Mouse (Mus musculus) limb, embryonic 14.5 days (tissue): ENCODE data around the gene Retn. TPM values are rescaled to one million over a fixed set of nuclear protein-coding genes. Genes with fewer than 3 reads are reported as not detected.
A peak's percentile ranks its signal among the peaks of the same experiment; 100 is the strongest.

ENCODE experiments used
- ATAC-seq: fragments of 200-750 bp; cut with Nextera tagmentation; 2 replicates; pipeline ENCODE4 v1.8.0; 2017; ENCODE audit warnings: low read depth, moderate number of reproducible peaks, moderate TSS enrichment; ENCODE audit not compliant: low FRiP score
- DNase-seq: peaks from one replicate; pipeline ENCODE4 v3.0.0-alpha.2; 2015; ENCODE audit warnings: low spot score
- H3K27ac ChIP-seq: fragments of 300-500 bp; sonication (generic); replicated peaks from 2 replicates; pipeline ENCODE4 v1.5.1; 2014; ENCODE audit warnings: low read depth, mild to moderate bottlenecking, low read length, moderate library complexity, mixed read lengths
- H3K27me3 ChIP-seq: fragments of 300-500 bp; sonication (generic); 2 replicates; pipeline ENCODE4 v1.6.1; 2014; ENCODE audit warnings: low read length, mixed read lengths; ENCODE audit not compliant: control insufficient read depth, insufficient read depth
- H3K36me3 ChIP-seq: fragments of 300-500 bp; sonication (generic); 2 replicates; pipeline ENCODE4 v1.6.1; 2014; ENCODE audit warnings: mild to moderate bottlenecking, low read length, moderate library complexity, mixed read lengths; ENCODE audit not compliant: control insufficient read depth, insufficient read depth
- H3K4me1 ChIP-seq: fragments of 300-500 bp; sonication (generic); 2 replicates; pipeline ENCODE4 v1.6.1; 2014; ENCODE audit warnings: antibody characterized with exemption, low read length, mixed read lengths; ENCODE audit not compliant: control insufficient read depth, insufficient read depth
- H3K4me2 ChIP-seq: fragments of 300-500 bp; sonication (generic); replicated peaks from 2 replicates; pipeline ENCODE4 v1.6.1; 2014; ENCODE audit warnings: low read depth, mild to moderate bottlenecking, low read length, moderate library complexity; ENCODE audit not compliant: severe bottlenecking
- H3K4me3 ChIP-seq: fragments of 300-500 bp; sonication (generic); replicated peaks from 2 replicates; pipeline ENCODE4 v1.5.1; 2014; ENCODE audit warnings: low read length
- H3K9ac ChIP-seq: fragments of 300-500 bp; sonication (generic); 2 replicates; pipeline ENCODE4 v1.6.1; 2014; ENCODE audit warnings: mild to moderate bottlenecking, low read depth, low read length, moderate library complexity; ENCODE audit not compliant: severe bottlenecking
- H3K9me3 ChIP-seq: fragments of 300-500 bp; sonication (generic); 2 replicates; pipeline ENCODE4 v1.6.1; 2016; ENCODE audit warnings: low read length; ENCODE audit not compliant: control insufficient read depth
- POLR2A ChIP-seq: fragments of 200-500 bp; IDR thresholded peaks from 2 replicates; pipeline ENCODE4 v1.8.0; 2012; ENCODE audit warnings: inconsistent platforms, mild to moderate bottlenecking, moderate library complexity, borderline replicate concordance; ENCODE audit not compliant: insufficient read depth, insufficient read length; ENCODE audit errors: extremely low read depth
- WGBS: fragments of 180-500 bp; shearing (Covaris S2); extraction: QIAGEN DNeasy Blood & Tissue Kit; methylation state at CpG from one replicate; pipeline ENCODE4 v1.1.7; 2014; 5-methylcytosine and 5-hydroxymethylcytosine counted together
- polyA plus RNA-seq, 2 experiments: library from polyadenylated mRNA; depleted of rRNA in 1 of 2; stranded (reverse) in 1 of 2; unstranded in 1 of 2; fragments of >200 nt; fragmentation: Nextera tagmentation in 1 of 2; extraction: Ambion mirVana in 1 of 2; gene quantifications; 2 replicates each; pipeline versions ENCODE4 v1.2.1 to v1.2.3; 2012 to 2014

Retn gene
- polyA plus RNA-seq, 2 experiments = 0.08 TPM; not detected in 1

GRCm38 (mm10) chr8:3660889-3661288 lies 5.3 kb downstream of the Retn start:
- no peak overlapping the region for H3K9ac ChIP-seq
- no peaks in the 10 kb centered on the region for H3K9me3 ChIP-seq
- H3K4me2 ChIP-seq = no peak overlapping the region
- ATAC-seq (no peak), DNase-seq (no peak)
- 79% methylated on average over 8 of the region's 8 CpGs for WGBS
- H3K4me3 ChIP-seq = no peak overlapping the region
- H3K27me3 ChIP-seq = no peaks in the 10 kb centered on the region
- H3K27ac ChIP-seq = no peak overlapping the region
- no peak for TF ChIP-seq POLR2A
- no peaks in the 10 kb centered on the region for H3K36me3 ChIP-seq
- H3K4me1 ChIP-seq = no peaks in the 10 kb centered on the region

GRCm38 (mm10) chr8:3664405-3664804 lies 8.8 kb downstream of the Retn start:
- Histone ChIP-seq H3K4me2 (no peak overlapping the region), H3K4me1 (no peaks in the 10 kb centered on the region), H3K27me3 (no peaks in the 10 kb centered on the region), H3K9ac (no peak overlapping the region), H3K4me3 (no peak overlapping the region), H3K9me3 (no peaks in the 10 kb centered on the region), H3K27ac (no peak overlapping the region), H3K36me3 (no peaks in the 10 kb centered on the region)
- ATAC-seq = no peak
- 65% methylated on average over 5 of the region's 5 CpGs for WGBS
- TF ChIP-seq POLR2A = no peak
- DNase-seq = no peak

- no peak for TF ChIP-seq POLR2A
- Histone ChIP-seq H3K4me1 (no peaks in the 10 kb centered on the region), H3K9ac (no peak within 1 kb of the TSS), H3K4me3 (no peak within 1 kb of the TSS), H3K4me2 (no peak within 1 kb of the TSS), H3K9me3 (no peaks in the 10 kb centered on the region), H3K27ac (no peak within 1 kb of the TSS), H3K36me3 (no peaks in the 10 kb centered on the region), H3K27me3 (no peaks in the 10 kb centered on the region)
- no peak for ATAC-seq
- no peak for DNase-seq
- WGBS = 72% methylated on average over 6 of the region's 6 CpGs
These were observed 9.9 kb downstream of the Retn start, which contains the start of gene Mcemp1 for GRCm38 (mm10) chr8:3665507-3665906. Mcemp1 (plus strand) TSS chr8:3665754.

- H3K27me3 ChIP-seq = no peaks in the 10 kb centered on the region
- no peaks in the 10 kb centered on the region for H3K36me3 ChIP-seq
- no peak overlapping the region for H3K4me2 ChIP-seq
- ATAC-seq (no peak), DNase-seq (no peak)
- no peak overlapping the region for H3K4me3 ChIP-seq
- H3K4me1 ChIP-seq = no peaks in the 10 kb centered on the region
- H3K27ac ChIP-seq = no peak overlapping the region
- 73% methylated on average over 2 of the region's 2 CpGs for WGBS
- H3K9me3 ChIP-seq = no peaks in the 10 kb centered on the region
- TF ChIP-seq POLR2A = no peak
- no peak overlapping the region for H3K9ac ChIP-seq
These were observed 14.8 kb downstream of the Retn start for GRCm38 (mm10) chr8:3670388-3670787.

GRCm38 (mm10) chr8:3671980-3672491 lies 16.5 kb downstream of the Retn start, which contains the start of gene Fcor:
Fcor (minus strand) TSS chr8:3672362.
- under 1% methylated on average over 23 of the region's 23 CpGs for WGBS
- Histone ChIP-seq H3K27me3 (no peaks in the 10 kb centered on the region), H3K4me1 (peaks cover 2% of the 10 kb centered on the region; the same call in 1 of the 2 replicates), H3K27ac (peak within 1 kb of the TSS; percentile 70), H3K9me3 (no peaks in the 10 kb centered on the region), H3K9ac (peak within 1 kb of the TSS; percentile 62), H3K4me3 (peak within 1 kb of the TSS; percentile 54), H3K4me2 (peak within 1 kb of the TSS; percentile 64), H3K36me3 (no peaks in the 10 kb centered on the region)
- DNase-seq (peak; percentile 89), ATAC-seq (peak; percentile 87)
- TF ChIP-seq POLR2A = 0 out of 2 replicates have a peak, but pooled peaks have one; percentile 37
